18 mouse cellular contexts compared by ENCODE assay signal in the genomic region with DNA sequence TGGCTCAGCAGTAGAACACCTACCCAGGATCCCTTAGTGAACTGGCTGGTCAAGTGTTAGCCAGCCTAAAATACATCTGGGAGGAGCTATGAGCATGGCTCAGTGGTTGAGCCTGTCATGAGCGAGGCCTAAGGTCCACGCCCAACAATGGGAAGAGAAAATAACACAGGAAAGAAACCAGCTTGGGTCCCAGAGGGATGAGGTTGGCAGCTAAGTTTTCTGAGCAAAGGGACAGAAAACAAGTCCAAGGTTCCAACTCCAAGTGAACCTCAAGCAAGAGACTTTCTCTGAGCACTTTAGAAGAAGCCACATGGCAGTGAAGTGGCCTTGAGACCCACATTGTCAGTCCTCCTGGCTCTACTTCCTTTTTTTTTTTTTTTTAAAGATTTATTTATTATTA. TPM values are rescaled to one million over a fixed set of nuclear protein-coding genes. Genes with fewer than 3 reads are reported as not detected.
A peak's percentile ranks its signal among the peaks of the same experiment; 100 is the strongest.
DNase-seq lines count a peak whose midpoint lies in the region; TF ChIP-seq lines count a peak whose summit lies in the region.
"Had no signal": no experiment of that assay in that cellular context is flagged by ENCODE, and none has a peak within 500 bp of the region (broad histone marks: within the 10 kb centered on the region; RNA-seq: fewer than 3 reads in every experiment).

No protein-coding gene starts in this region.

- no peak for TF ChIP-seq POLR2A in ES-Bruce4 (IDR thresholded peaks at IDR 0.05; ENCODE audit: insufficient read depth, low read length)

- H3K79me2 ChIP-seq in macrophage (ENCODE audit: inconsistent target): no peaks in the 10 kb centered on the region

- no peak for TF ChIP-seq CTCF in ES-Bruce4 (IDR thresholded peaks at IDR 0.05; ENCODE audit: low read depth, low read length)

- no peak for TF ChIP-seq EP300 in ES-Bruce4 (IDR thresholded peaks at IDR 0.05; ENCODE audit: insufficient read depth, low read depth, low read length)

- H3K4me3 ChIP-seq in ES-Bruce4 (ENCODE audit: low read depth, low read length): 0 out of 2 replicates have a peak overlapping the region, but pooled peaks have one; percentile 8
- peak overlapping the region; percentile 44 for H3K4me3 ChIP-seq in erythroblast, embryonic 14.5 days (replicated peaks)
- H3K4me3 ChIP-seq in macrophage (ENCODE audit: inconsistent target): no peak overlapping the region
- H3K4me3 ChIP-seq: forebrain, embryonic 10.5 days; intestine, embryonic 15.5 days; midbrain, embryonic 10.5 days had no signal

- peaks cover 8% of the 10 kb centered on the region for H3K4me1 ChIP-seq in ES-Bruce4 (ENCODE audit: control insufficient read depth, insufficient read depth, low read length)
- H3K4me1 ChIP-seq in erythroblast, embryonic 14.5 days (ENCODE audit: control insufficient read depth): peaks cover 36% of the 10 kb centered on the region
- H3K4me1 ChIP-seq: intestine, embryonic 15.5 days had no signal

- peak; percentile 63 for DNase-seq in adrenal gland, postnatal 10 days
- no peak for DNase-seq in adrenal gland, postnatal 4 days (ENCODE audit: low spot score in 2 of 2)
- DNase-seq in MN1 (ENCODE audit: low spot score): no peak
- no peak for DNase-seq in gastrocnemius, postnatal 36 days
- no peak for DNase-seq in kidney, postnatal 14 days
- DNase-seq: cerebellum, adult 9-11 months; layer of hippocampus, adult 9-11 months; lung, adult 2 months; thymus, postnatal 14 days had no signal

- intact Hi-C loops in gastrocnemius, postnatal 36 days (cut with DNase I): no loop called here

- H3K9me3 ChIP-seq in ES-Bruce4 (replicated peaks; ENCODE audit: control insufficient read depth, insufficient read depth, low read length, poor library complexity, severe bottlenecking): no peaks in the 10 kb centered on the region
- no peaks in the 10 kb centered on the region for H3K9me3 ChIP-seq in erythroblast, embryonic 14.5 days (ENCODE audit: control insufficient read depth, low read length)
- H3K9me3 ChIP-seq: forebrain, embryonic 10.5 days; intestine, embryonic 15.5 days; midbrain, embryonic 10.5 days had no signal

- H3K27ac ChIP-seq in ES-Bruce4 (ENCODE audit: insufficient read depth, low read length) (peak overlapping the region; percentile 99), macrophage (peak overlapping the region; percentile 48)
- H3K27ac ChIP-seq: forebrain, embryonic 10.5 days; intestine, embryonic 15.5 days; midbrain, embryonic 10.5 days had no signal

- WGBS in macrophage (ENCODE audit: missing documents): 83% methylated on average over 2 of the region's 2 CpGs

- peak overlapping the region; percentile 34 for H3K9ac ChIP-seq in ES-Bruce4 (ENCODE audit: low read depth, poor library complexity, severe bottlenecking)
- H3K9ac ChIP-seq: intestine, embryonic 15.5 days had no signal

- H3K36me3 ChIP-seq in ES-Bruce4 (ENCODE audit: control insufficient read depth, insufficient read depth, low read length, poor library complexity, severe bottlenecking) (no peaks in the 10 kb centered on the region), macrophage (ENCODE audit: inconsistent target) (no peaks in the 10 kb centered on the region)
- H3K36me3 ChIP-seq in erythroblast, embryonic 14.5 days (ENCODE audit: control insufficient read depth): no peaks in the 10 kb centered on the region
- H3K36me3 ChIP-seq: forebrain, embryonic 10.5 days; intestine, embryonic 15.5 days; midbrain, embryonic 10.5 days had no signal

- H3K27me3 ChIP-seq in ES-Bruce4 (ENCODE audit: control insufficient read depth, insufficient read depth, low read length, poor library complexity, severe bottlenecking): no peaks in the 10 kb centered on the region
- H3K27me3 ChIP-seq in erythroblast, embryonic 14.5 days (ENCODE audit: control insufficient read depth): no peaks in the 10 kb centered on the region
- H3K27me3 ChIP-seq: intestine, embryonic 15.5 days had no signal

RNA-seq across cellular contexts. Expression of a gene that starts 17.2 kb away (rescaled TPM):
- total RNA-seq in adrenal gland, postnatal 10 days (2021): 100 to 1,000 TPM; 413 to 414 TPM
- total RNA-seq in adrenal gland, postnatal 4 days (2021): 100 to 1,000 TPM; 285 to 303 TPM
- polyA plus RNA-seq in ES-Bruce4 (2011; ENCODE audit: insufficient read depth, insufficient read length, low read depth, missing spikeins): 372 TPM in 2 replicates
- polyA plus RNA-seq in erythroblast, embryonic 14.5 days (2012): 5.0 and 5.6 TPM in 2 replicates
- total RNA-seq in macrophage (2018; cell fraction: chromatin; rRNA removed): 100 to 1,000 TPM in 20 of 26 experiments, 10 to 100 TPM in 6; 53.4 to 231 (median 136) TPM
- 100 to 1,000 TPM; 212 to 334 (median 277) TPM for total RNA-seq in macrophage (2018; cell fraction: cytosol; rRNA removed)
- total RNA-seq in macrophage (2018; cell fraction: nucleus; rRNA removed): 100 to 1,000 TPM in 24 of 26 experiments, 10 to 100 TPM in 2; 92.5 to 392 (median 213) TPM
- 161 to 315 TPM (median 200 TPM) in 3 replicates for polyA plus RNA-seq in macrophage (2018)
- 100 to 1,000 TPM; 297 to 301 TPM for total RNA-seq in gastrocnemius, postnatal 36 days (2021)

RNA-seq across cellular contexts. Expression of a gene that starts 22.7 kb away (rescaled TPM):
- 1 to 10 TPM; 1.9 to 2.3 TPM for total RNA-seq in adrenal gland, postnatal 10 days (2021)
- total RNA-seq in adrenal gland, postnatal 4 days (2021): 1 to 10 TPM; 6.7 to 8.1 TPM
- 6.3 and 9.5 TPM in 2 replicates for polyA plus RNA-seq in ES-Bruce4 (2011; ENCODE audit: insufficient read depth, insufficient read length, low read depth, missing spikeins)
- polyA plus RNA-seq in erythroblast, embryonic 14.5 days (2012): 0.03 and 0.27 TPM in 2 replicates
- total RNA-seq in macrophage (2018; cell fraction: chromatin; rRNA removed): 1 to 10 TPM in 24 of 26 experiments, not detected in 2; 1.1 to 5.4 (median 2.5) TPM
- total RNA-seq in macrophage (2018; cell fraction: cytosol; rRNA removed): 1 to 10 TPM; 1.6 to 5.2 (median 3.2) TPM
- 1 to 10 TPM in 25 of 26 experiments, under 1 TPM in 1; 0.93 to 5.9 (median 3.7) TPM for total RNA-seq in macrophage (2018; cell fraction: nucleus; rRNA removed)
- 2.8 to 3.3 TPM (median 3.0 TPM) in 3 replicates for polyA plus RNA-seq in macrophage (2018)
- total RNA-seq in gastrocnemius, postnatal 36 days (2021): 1 to 10 TPM in 1 of 2 experiments, under 1 TPM in 1; 0.57 to 1.1 TPM

RNA-seq across cellular contexts. Expression of a gene that starts 28.2 kb away (rescaled TPM):
- under 1 TPM in 1 of 2 experiments, not detected in 1; 0.30 TPM for total RNA-seq in adrenal gland, postnatal 10 days (2021)
- total RNA-seq in adrenal gland, postnatal 4 days (2021): under 1 TPM in 1 of 2 experiments, not detected in 1; 0.45 TPM
- polyA plus RNA-seq in ES-Bruce4 (2011; ENCODE audit: insufficient read depth, insufficient read length, low read depth, missing spikeins): 2.0 and 2.4 TPM in 2 replicates
- not detected in 2 replicates for polyA plus RNA-seq in erythroblast, embryonic 14.5 days (2012)
- total RNA-seq in macrophage (2018; cell fraction: chromatin; rRNA removed): not detected
- total RNA-seq in macrophage (2018; cell fraction: cytosol; rRNA removed): not detected
- total RNA-seq in macrophage (2018; cell fraction: nucleus; rRNA removed): not detected
- polyA plus RNA-seq in macrophage (2018): not detected in 3 replicates
- not detected for total RNA-seq in gastrocnemius, postnatal 36 days (2021)
- total RNA-seq: granulocyte monocyte progenitor cell, adult 5-6 weeks; left cerebral cortex, postnatal 10 days had no signal
- polyA plus RNA-seq: hindbrain, embryonic 11.5 days; midbrain, embryonic 10.5 days had no signal

RNA-seq across cellular contexts. Expression of a gene that starts 42.9 kb away (rescaled TPM):
- 10 to 100 TPM; 16.6 to 19.2 TPM for total RNA-seq in adrenal gland, postnatal 10 days (2021)
- 10 to 100 TPM; 18.6 to 19.0 TPM for total RNA-seq in adrenal gland, postnatal 4 days (2021)
- 23.7 and 25.0 TPM in 2 replicates for polyA plus RNA-seq in ES-Bruce4 (2011; ENCODE audit: insufficient read depth, insufficient read length, low read depth, missing spikeins)
- 0.84 and 0.97 TPM in 2 replicates for polyA plus RNA-seq in erythroblast, embryonic 14.5 days (2012)
- 100 to 1,000 TPM in 2 of 26 experiments, 10 to 100 TPM in 23, 1 to 10 TPM in 1; 7.0 to 116 (median 33.1) TPM for total RNA-seq in macrophage (2018; cell fraction: chromatin; rRNA removed)
- total RNA-seq in macrophage (2018; cell fraction: cytosol; rRNA removed): 10 to 100 TPM in 21 of 26 experiments, 1 to 10 TPM in 5; 7.6 to 49.8 (median 26.9) TPM
- total RNA-seq in macrophage (2018; cell fraction: nucleus; rRNA removed): 10 to 100 TPM in 24 of 26 experiments, 1 to 10 TPM in 2; 6.1 to 96.6 (median 29.1) TPM
- 7.6 to 10.1 TPM (median 9.4 TPM) in 3 replicates for polyA plus RNA-seq in macrophage (2018)
- 1 to 10 TPM; 6.0 to 6.4 TPM for total RNA-seq in gastrocnemius, postnatal 36 days (2021)
